Mouse (Mus musculus) right cerebral cortex, adult 2 months (tissue): ENCODE measurements at regions not wholly inside any gene's neighbourhood (a gene's known extent, or its start where the extent isn't known, plus 50 kb on each side); places are given as distances from the start of the nearest gene placed in this dataset.
"Not testable (repeated sequence)": the region's sequence is repeated elsewhere in the genome, so short reads cannot be mapped to it uniquely, and the experiment has no call there.

ENCODE experiments used
- DNase-seq, 2 experiments: peaks; one replicate each; pipeline ENCODE4 v3.0.0; 2021 to 2022; ENCODE audit warnings: low spot score in 2 of 2

- peak; percentile 40 to 55 for DNase-seq
Observed at GRCm38 (mm10) chr12:18207941-18208340, 306.4 kb upstream of the 5730507C01Rik start.

GRCm38 (mm10) chr12:18216432-18216926 is 297.8 kb upstream of the 5730507C01Rik start:
- DNase-seq, result not testable (repeated sequence)

GRCm38 (mm10) chr12:18224516-18224915 is 289.8 kb upstream of the 5730507C01Rik start:
- DNase-seq, result no peak

GRCm38 (mm10) chr12:18226691-18227090 is 287.6 kb upstream of the 5730507C01Rik start:
- no peak for DNase-seq

- DNase-seq, result not testable (repeated sequence)
Observed at GRCm38 (mm10) chr12:18231896-18232295, 282.4 kb upstream of the 5730507C01Rik start.

- DNase-seq, result not testable (repeated sequence)
Observed at GRCm38 (mm10) chr12:18236330-18236729, 278.0 kb upstream of the 5730507C01Rik start.

GRCm38 (mm10) chr12:18237549-18237948 is 276.8 kb upstream of the 5730507C01Rik start:
- DNase-seq, result no peak
